ENCODE assay signal across 8 mouse cellular contexts in genomic region chr1:172525027-172525764, GRCm38 (mm10). TPM values are rescaled to one million over a fixed set of nuclear protein-coding genes. Genes with fewer than 3 reads are reported as not detected.
DNase-seq lines count a peak whose midpoint lies in the region; ATAC-seq and TF ChIP-seq lines count a peak whose summit lies in the region.

No protein-coding gene starts in this region.

- peak; percentile 37 for TF ChIP-seq CTCF in gastrocnemius, adult 2 months (IDR thresholded peaks at IDR 0.05)

- no peak for ATAC-seq in heart, embryonic 12.5 days (ENCODE audit: insufficient number of reproducible peaks, low FRiP score)
- no peak for ATAC-seq in kidney, embryonic 15.5 days (replicated peaks; ENCODE audit: low FRiP score)

- peak overlapping the region; percentile 44; the same call in 1 of the 2 replicates for H3K9ac ChIP-seq in heart, embryonic 12.5 days
- H3K9ac ChIP-seq in kidney, embryonic 15.5 days, result no peak overlapping the region

- peaks cover 41% of the 10 kb centered on the region for H3K4me1 ChIP-seq in heart, embryonic 12.5 days (replicated peaks)
- H3K4me1 ChIP-seq in kidney, embryonic 15.5 days, result peaks cover 27% of the 10 kb centered on the region

- peaks cover 12% of the 10 kb centered on the region for H3K27me3 ChIP-seq in heart, embryonic 12.5 days (replicated peaks)
- H3K27me3 ChIP-seq in kidney, embryonic 15.5 days, result peaks cover 10% of the 10 kb centered on the region; the same call in 1 of the 2 replicates

- H3K27ac ChIP-seq in gastrocnemius, adult 2 months, result peak overlapping the region; percentile 80
- H3K27ac ChIP-seq in heart, embryonic 12.5 days (ENCODE audit: poor library complexity, severe bottlenecking), result peak overlapping the region; percentile 90
- H3K27ac ChIP-seq in kidney, embryonic 15.5 days, result peak overlapping the region; percentile 34
- peak overlapping the region; percentile 77 for H3K27ac ChIP-seq in macrophage

- no peaks in the 10 kb centered on the region for H3K36me3 ChIP-seq in heart, embryonic 12.5 days
- no peaks in the 10 kb centered on the region for H3K36me3 ChIP-seq in kidney, embryonic 15.5 days
- no peaks in the 10 kb centered on the region for H3K36me3 ChIP-seq in macrophage (ENCODE audit: inconsistent target)

- intact Hi-C loops in gastrocnemius, adult 2 months (cut with DNase I), result loop anchor here (2.0 kb wide), 1 partner anchor 24 kb away; the partner anchor contains the start of gene Tagln2

- DNase-seq in gastrocnemius, adult 2 months, result peak; percentile 39
- DNase-seq in gastrocnemius, postnatal 10 days, result no peak
- peak; percentile 84 for DNase-seq in R1 (ENCODE audit: low read depth, low spot score)
- DNase-seq in cerebellum, postnatal 14 days, result no peak
- no peak for DNase-seq in cerebellum, adult 9-11 months

- peak overlapping the region; percentile 47 for H3K4me3 ChIP-seq in gastrocnemius, adult 2 months
- H3K4me3 ChIP-seq in heart, embryonic 12.5 days, result no peak overlapping the region
- no peak overlapping the region for H3K4me3 ChIP-seq in kidney, embryonic 15.5 days (replicated peaks)
- H3K4me3 ChIP-seq in macrophage (ENCODE audit: inconsistent target), result peak overlapping the region; percentile 3; the same call in 1 of the 2 replicates

- no peaks in the 10 kb centered on the region for H3K9me3 ChIP-seq in heart, embryonic 12.5 days (replicated peaks)
- H3K9me3 ChIP-seq in kidney, embryonic 15.5 days (replicated peaks), result no peaks in the 10 kb centered on the region

- no peak overlapping the region for H3K4me2 ChIP-seq in heart, embryonic 12.5 days
- H3K4me2 ChIP-seq in kidney, embryonic 15.5 days, result peak overlapping the region; percentile 9; the same call in 1 of the 2 replicates

- 45% methylated on average over 15 of the region's 15 CpGs for WGBS in heart, embryonic 12.5 days
- 41% methylated on average over 15 of the region's 15 CpGs for WGBS in kidney, embryonic 15.5 days
- 4% methylated on average over 15 of the region's 15 CpGs for WGBS in macrophage (ENCODE audit: missing documents)

- H3K79me2 ChIP-seq in macrophage (ENCODE audit: inconsistent target), result no peaks in the 10 kb centered on the region

RNA-seq across cellular contexts. Expression of gene Cfap45, which starts 4.6 kb away (rescaled TPM):
- total RNA-seq in gastrocnemius, adult 2 months (2021), result not detected
- total RNA-seq in gastrocnemius, postnatal 10 days (2021), result 1 to 10 TPM in 1 of 2 experiments, under 1 TPM in 1; 0.75 to 1.1 TPM
- polyA plus RNA-seq in heart, embryonic 12.5 days (2016; fragmentation: Nextera tagmentation; extraction: Ambion mirVana), result 1.7 and 3.0 TPM in 2 replicates
- polyA plus RNA-seq in kidney, embryonic 15.5 days (2015; fragmentation: Nextera tagmentation; extraction: Ambion mirVana), result 1.4 and 2.2 TPM in 2 replicates
- 1 to 10 TPM in 24 of 26 experiments, under 1 TPM in 2; 0.40 to 9.7 (median 4.8) TPM for total RNA-seq in macrophage (2018; cell fraction: chromatin; rRNA removed)
- 1 to 10 TPM in 16 of 26 experiments, under 1 TPM in 10; 0.62 to 1.8 (median 1.1) TPM for total RNA-seq in macrophage (2018; cell fraction: cytosol; rRNA removed)
- total RNA-seq in macrophage (2018; cell fraction: nucleus; rRNA removed), result 1 to 10 TPM in 22 of 26 experiments, under 1 TPM in 4; 0.59 to 5.6 (median 2.6) TPM
- 1.6 to 2.7 TPM (median 1.7 TPM) in 3 replicates for polyA plus RNA-seq in macrophage (2018)

RNA-seq across cellular contexts. Expression of gene Tagln2, which starts 25.3 kb away (rescaled TPM):
- total RNA-seq in gastrocnemius, adult 2 months (2021), result 10 to 100 TPM; 16.4 to 23.4 TPM
- total RNA-seq in gastrocnemius, postnatal 10 days (2021), result 10 to 100 TPM; 75.0 to 98.1 TPM
- 351 and 387 TPM in 2 replicates for polyA plus RNA-seq in heart, embryonic 12.5 days (2016; fragmentation: Nextera tagmentation; extraction: Ambion mirVana)
- 246 and 251 TPM in 2 replicates for polyA plus RNA-seq in kidney, embryonic 15.5 days (2015; fragmentation: Nextera tagmentation; extraction: Ambion mirVana)
- 100 to 1,000 TPM in 13 of 26 experiments, 10 to 100 TPM in 13; 30.9 to 294 (median 104) TPM for total RNA-seq in macrophage (2018; cell fraction: chromatin; rRNA removed)
- total RNA-seq in macrophage (2018; cell fraction: cytosol; rRNA removed), result 100 to 1,000 TPM; 222 to 636 (median 285) TPM
- total RNA-seq in macrophage (2018; cell fraction: nucleus; rRNA removed), result 100 to 1,000 TPM in 23 of 26 experiments, 10 to 100 TPM in 3; 72.7 to 364 (median 181) TPM
- polyA plus RNA-seq in macrophage (2018), result 178 to 475 TPM (median 441 TPM) in 3 replicates

RNA-seq across cellular contexts. Expression of gene Vsig8, which starts 30.5 kb away (rescaled TPM):
- total RNA-seq in gastrocnemius, adult 2 months (2021), result not detected
- not detected for total RNA-seq in gastrocnemius, postnatal 10 days (2021)
- polyA plus RNA-seq in heart, embryonic 12.5 days (2016; fragmentation: Nextera tagmentation; extraction: Ambion mirVana), result 0.24 and 0.33 TPM in 2 replicates
- 0.57 and 0.59 TPM in 2 replicates for polyA plus RNA-seq in kidney, embryonic 15.5 days (2015; fragmentation: Nextera tagmentation; extraction: Ambion mirVana)
- 1 to 10 TPM in 1 of 26 experiments, under 1 TPM in 11, not detected in 14; 0.44 to 1.0 (median 0.60) TPM for total RNA-seq in macrophage (2018; cell fraction: chromatin; rRNA removed)
- total RNA-seq in macrophage (2018; cell fraction: cytosol; rRNA removed), result under 1 TPM; 0.16 to 0.41 (median 0.28) TPM
- 1 to 10 TPM in 8 of 26 experiments, under 1 TPM in 13, not detected in 5; 0.36 to 2.6 (median 0.94) TPM for total RNA-seq in macrophage (2018; cell fraction: nucleus; rRNA removed)
- 0.23 to 0.37 TPM (median 0.32 TPM) in 3 replicates for polyA plus RNA-seq in macrophage (2018)

RNA-seq across cellular contexts. Expression of gene Igsf9, which starts 43.6 kb away (rescaled TPM):
- total RNA-seq in gastrocnemius, adult 2 months (2021), result under 1 TPM in 1 of 2 experiments, not detected in 1; 0.67 TPM
- total RNA-seq in gastrocnemius, postnatal 10 days (2021), result under 1 TPM; 0.56 to 0.86 TPM
- polyA plus RNA-seq in heart, embryonic 12.5 days (2016; fragmentation: Nextera tagmentation; extraction: Ambion mirVana), result 11.4 and 11.8 TPM in 2 replicates
- polyA plus RNA-seq in kidney, embryonic 15.5 days (2015; fragmentation: Nextera tagmentation; extraction: Ambion mirVana), result 45.0 and 46.0 TPM in 2 replicates
- 10 to 100 TPM in 14 of 26 experiments, 1 to 10 TPM in 12; 3.3 to 66.1 (median 16.9) TPM for total RNA-seq in macrophage (2018; cell fraction: chromatin; rRNA removed)
- 1 to 10 TPM in 15 of 26 experiments, under 1 TPM in 11; 0.43 to 3.6 (median 1.3) TPM for total RNA-seq in macrophage (2018; cell fraction: cytosol; rRNA removed)
- 10 to 100 TPM in 15 of 26 experiments, 1 to 10 TPM in 11; 3.2 to 47.9 (median 14.3) TPM for total RNA-seq in macrophage (2018; cell fraction: nucleus; rRNA removed)
- 0.24 to 1.5 TPM (median 0.64 TPM) in 3 replicates for polyA plus RNA-seq in macrophage (2018)

RNA-seq across cellular contexts. Expression of gene Slamf9, which starts 50.0 kb away (rescaled TPM):
- total RNA-seq in gastrocnemius, adult 2 months (2021), result under 1 TPM in 1 of 2 experiments, not detected in 1; 0.22 TPM
- under 1 TPM; 0.42 to 0.72 TPM for total RNA-seq in gastrocnemius, postnatal 10 days (2021)
- 0.95 and 1.3 TPM in 2 replicates for polyA plus RNA-seq in heart, embryonic 12.5 days (2016; fragmentation: Nextera tagmentation; extraction: Ambion mirVana)
- polyA plus RNA-seq in kidney, embryonic 15.5 days (2015; fragmentation: Nextera tagmentation; extraction: Ambion mirVana), result 0.73 and 1.1 TPM in 2 replicates
- 10 to 100 TPM in 13 of 26 experiments, 1 to 10 TPM in 9, under 1 TPM in 3, not detected in 1; 0.66 to 36.6 (median 11.8) TPM for total RNA-seq in macrophage (2018; cell fraction: chromatin; rRNA removed)
- total RNA-seq in macrophage (2018; cell fraction: cytosol; rRNA removed), result 100 to 1,000 TPM in 12 of 26 experiments, 10 to 100 TPM in 2, 1 to 10 TPM in 12; 5.5 to 152 (median 54.7) TPM
- 100 to 1,000 TPM in 5 of 26 experiments, 10 to 100 TPM in 10, 1 to 10 TPM in 11; 2.9 to 213 (median 40.5) TPM for total RNA-seq in macrophage (2018; cell fraction: nucleus; rRNA removed)
- 8.4 to 43.7 TPM (median 12.1 TPM) in 3 replicates for polyA plus RNA-seq in macrophage (2018)

Comparison
In these comparisons a context has a peak if more than half of its experiments do, and no peak if none do; other contexts are left out.
1. DNase-seq: peak in gastrocnemius, adult 2 months (single experiment) and R1 (single experiment); none in gastrocnemius, postnatal 10 days (single experiment), cerebellum, postnatal 14 days (0 of 2) and cerebellum, adult 9-11 months (single experiment).
2. H3K27ac ChIP-seq: peak in every context shown above with its lines; median percentile 90 in heart, embryonic 12.5 days; 80 in gastrocnemius, adult 2 months; 77 in macrophage; 34 in kidney, embryonic 15.5 days.
3. H3K4me3 ChIP-seq: peak in gastrocnemius, adult 2 months (single experiment) and macrophage (single experiment); none in heart, embryonic 12.5 days (single experiment) and kidney, embryonic 15.5 days (single experiment).